Mouse (Mus musculus) left cerebral cortex, postnatal 36 days (tissue): ENCODE results near the gene Ptpre. TPM values are rescaled to one million over a fixed set of nuclear protein-coding genes. Genes with fewer than 3 reads are reported as not detected.
"Not testable (repeated sequence)": the region's sequence is repeated elsewhere in the genome, so short reads cannot be mapped to it uniquely, and the experiment has no call there.

Experiments
- DNase-seq, 2 experiments: peaks; one replicate each; pipeline ENCODE4 v3.0.0; 2021 to 2022; ENCODE audit warnings: low spot score in 2 of 2, mixed read lengths in 1 of 2
- intact Hi-C: fragments of 180-260 bp; cut with DNase I; formaldehyde crosslinking; loops from one replicate; pipeline ENCODE4 v1.15.1; 2025
- total RNA-seq, 2 experiments: library from RNA; stranded (reverse); gene quantifications; 2 replicates each; pipeline ENCODE4 v1.2.3; 2021

The Ptpre gene
- total RNA-seq, 2 experiments from 2014 or later: 23.1 to 28.7 TPM

- DNase-seq: no peak
- intact Hi-C loops: no loop called here
These were observed 61.1 kb downstream of the Ptpre start for GRCm38 (mm10) chr7:135598303-135598855.

- intact Hi-C loops: no loop called here
- no peak for DNase-seq
These were observed 62.8 kb downstream of the Ptpre start for GRCm38 (mm10) chr7:135600076-135600475.

DNA sequence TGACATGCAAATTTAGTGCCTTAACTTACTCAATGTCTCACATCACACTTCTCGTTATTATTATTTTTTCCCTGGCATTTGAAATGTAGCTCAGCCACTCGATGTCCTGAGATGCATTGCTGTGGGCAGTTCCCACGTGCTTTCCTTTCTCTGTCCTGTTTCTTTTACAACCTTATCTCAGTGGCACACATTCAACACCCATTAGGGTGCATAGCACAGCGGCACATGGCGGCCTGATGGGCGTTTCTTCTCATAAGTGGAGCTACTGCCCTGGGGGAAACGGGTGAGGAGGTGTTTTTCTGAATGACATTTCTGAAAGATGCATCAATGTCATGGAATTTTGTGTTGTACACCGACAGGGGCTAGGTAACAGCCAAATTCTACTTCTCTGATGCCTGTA is 64.3 kb downstream of the Ptpre start:
- intact Hi-C loops: no loop called here

GRCm38 (mm10) chr7:135602265-135602664 is 65.0 kb downstream of the Ptpre start:
- intact Hi-C loops: no loop called here
- no peak for DNase-seq

More for the DNA sequence above, 64.3 kb downstream of the Ptpre start:
- no peak for DNase-seq

- intact Hi-C loops: no loop called here
- DNase-seq: no peak
These were observed 65.7 kb downstream of the Ptpre start for GRCm38 (mm10) chr7:135602881-135603523.

GRCm38 (mm10) chr7:135605002-135605803 is 67.9 kb downstream of the Ptpre start:
- no peak for DNase-seq
- intact Hi-C loops: no loop called here

- DNase-seq: no peak
- intact Hi-C loops: no loop called here
These were observed 68.5 kb downstream of the Ptpre start for GRCm38 (mm10) chr7:135605804-135606072.

- DNase-seq: no peak
- intact Hi-C loops: no loop called here
These were observed 70.9 kb downstream of the Ptpre start for GRCm38 (mm10) chr7:135608208-135608607.

DNA sequence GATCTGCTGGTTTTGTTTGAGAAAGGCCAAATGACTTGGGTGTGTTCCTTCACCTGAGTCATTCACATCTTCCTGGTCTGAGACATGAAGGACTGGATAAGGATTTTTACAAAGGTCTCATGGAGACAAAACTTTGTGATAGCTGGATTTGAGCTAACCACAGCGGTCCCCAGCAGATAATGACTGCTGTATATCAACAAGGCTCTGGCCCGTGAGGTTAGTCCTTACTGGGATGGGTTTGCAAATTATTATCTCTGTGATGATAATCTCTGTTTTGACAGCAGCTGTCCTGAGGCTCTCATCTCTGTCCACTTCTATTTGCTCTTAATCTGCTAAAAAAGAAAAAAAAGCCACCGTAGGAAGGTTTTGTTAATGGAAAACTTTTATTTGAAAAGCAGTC is 71.7 kb downstream of the Ptpre start:
- intact Hi-C loops: no loop called here
- no peak for DNase-seq

DNA sequence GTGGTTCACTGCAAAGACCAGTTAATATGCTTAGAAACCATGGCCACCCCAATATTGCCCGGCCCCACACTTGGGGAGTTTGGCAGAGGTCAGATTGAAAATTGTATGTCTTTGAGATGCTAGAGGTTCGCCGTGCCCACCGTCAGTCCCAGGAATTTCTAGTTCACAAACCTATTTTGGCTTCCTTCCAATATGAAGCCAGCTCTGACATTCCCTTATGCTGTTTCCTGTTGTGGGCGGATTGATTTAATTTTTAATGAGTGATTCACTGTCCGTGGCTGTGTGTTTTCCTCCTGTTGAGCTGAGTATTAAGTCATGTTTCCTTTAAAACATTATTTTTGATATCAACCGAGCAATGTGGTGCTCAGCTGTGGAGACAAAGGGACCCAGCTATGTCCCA is 72.4 kb downstream of the Ptpre start:
- DNase-seq: no peak
- intact Hi-C loops: no loop called here

- intact Hi-C loops: no loop called here
- no peak for DNase-seq
These were observed 75.0 kb downstream of the Ptpre start for GRCm38 (mm10) chr7:135612276-135612675.

- intact Hi-C loops: no loop called here
- DNase-seq: no peak
These were observed 75.5 kb downstream of the Ptpre start for GRCm38 (mm10) chr7:135612801-135613200.

DNA sequence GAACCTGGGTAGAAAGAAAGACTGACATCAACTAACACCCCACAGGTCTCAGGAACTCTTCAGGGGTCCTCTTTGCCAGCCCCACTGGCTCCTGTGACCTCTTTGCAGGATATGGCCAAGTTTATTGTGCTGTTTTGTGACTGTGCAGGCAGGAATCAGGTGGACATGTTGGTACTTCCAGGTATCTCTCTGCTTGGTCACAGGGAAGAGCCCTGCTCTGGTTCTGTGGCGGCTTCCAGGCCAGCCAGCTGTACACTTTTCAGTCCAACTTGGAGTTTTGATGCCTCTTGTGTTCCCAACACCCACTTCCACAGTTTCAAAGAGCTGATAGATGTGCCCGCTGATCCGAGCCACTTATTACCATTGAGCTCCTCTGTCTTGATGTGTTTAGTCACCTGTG is 76.1 kb downstream of the Ptpre start:
- intact Hi-C loops: no loop called here
- no peak for DNase-seq

DNA sequence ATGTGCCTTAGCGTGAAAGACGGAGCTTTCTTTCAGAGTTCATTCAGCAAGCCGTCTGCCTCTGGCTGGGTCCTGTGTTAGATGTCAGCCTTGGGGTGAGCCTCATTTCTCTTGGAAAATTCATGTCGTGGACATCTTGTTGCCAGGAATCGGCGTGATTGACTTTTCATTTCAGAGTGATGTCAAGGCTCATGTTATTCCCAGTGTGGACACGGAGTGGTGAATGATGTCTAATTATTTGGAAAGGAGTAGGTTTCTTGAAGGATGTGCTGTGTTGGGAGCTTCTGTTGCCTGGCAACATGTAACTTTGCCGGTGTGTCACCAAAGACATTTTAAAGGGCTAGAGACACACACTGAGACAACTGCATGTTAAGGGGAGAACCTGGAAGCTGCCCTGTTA is 77.6 kb downstream of the Ptpre start:
- intact Hi-C loops: no loop called here
- DNase-seq: no peak

GRCm38 (mm10) chr7:135616479-135616878 is 79.2 kb downstream of the Ptpre start:
- intact Hi-C loops, DNase-seq: not testable (repeated sequence)

GRCm38 (mm10) chr7:135617776-135618175 is 80.5 kb downstream of the Ptpre start:
- DNase-seq: no peak
- intact Hi-C loops: no loop called here

GRCm38 (mm10) chr7:135621649-135622048 is 84.4 kb downstream of the Ptpre start:
- no peak for DNase-seq
- intact Hi-C loops: no loop called here

GRCm38 (mm10) chr7:135622241-135622640 is 85.0 kb downstream of the Ptpre start:
- no peak for DNase-seq
- intact Hi-C loops: no loop called here

DNA sequence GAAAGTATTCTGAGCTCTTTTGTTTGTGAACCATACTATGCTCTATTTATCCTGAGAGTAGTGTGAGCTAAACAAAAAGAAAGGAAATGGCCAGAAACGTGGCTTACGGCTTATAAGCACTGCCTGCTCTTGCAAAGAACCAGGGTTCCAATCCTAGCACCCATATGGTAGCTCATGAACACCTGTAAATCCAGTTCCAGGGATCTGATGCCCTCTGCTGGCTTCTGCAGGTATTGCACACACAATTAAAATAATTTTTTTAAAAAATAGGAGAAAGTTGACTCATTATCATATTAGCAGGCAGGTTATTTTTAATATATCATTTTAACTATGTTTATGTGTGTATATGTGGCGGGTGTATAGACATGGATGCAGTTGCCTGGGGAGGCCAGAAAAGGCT is 87.6 kb downstream of the Ptpre start:
- intact Hi-C loops: no loop called here
- DNase-seq: no peak

GRCm38 (mm10) chr7:135628363-135628762 is 91.1 kb downstream of the Ptpre start:
- intact Hi-C loops: no loop called here

DNA sequence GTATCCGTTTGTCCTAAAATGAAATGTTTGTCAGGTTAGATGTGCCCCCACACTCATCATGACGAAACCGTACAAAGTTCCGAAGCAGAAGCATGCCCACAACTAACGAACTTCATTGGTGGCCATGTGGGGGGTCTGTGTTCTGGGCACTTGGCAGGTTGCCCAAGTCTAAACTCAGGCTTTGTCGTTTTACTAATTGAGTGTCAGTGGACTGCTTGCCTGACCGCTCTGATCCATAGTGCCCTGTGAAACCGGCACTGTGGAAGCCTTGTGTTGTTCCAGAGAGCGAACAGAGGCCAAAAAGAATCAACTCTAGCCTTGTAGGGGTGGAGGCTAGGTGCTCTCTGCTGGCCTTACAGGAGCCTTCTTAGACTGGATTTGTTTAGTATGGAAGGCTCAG is 91.7 kb downstream of the Ptpre start:
- intact Hi-C loops: no loop called here
- DNase-seq: no peak

More at GRCm38 (mm10) chr7:135628363-135628762, 91.1 kb downstream of the Ptpre start:
- DNase-seq: no peak
